Mouse (Mus musculus) right cerebral cortex, postnatal 25 days (tissue): ENCODE data around the gene Calm1.

Experiments used
- DNase-seq: peaks from one replicate; pipeline ENCODE4 v3.0.0; 2022

Gene Calm1

GRCm38 (mm10) chr12:100226073-100226472, 26.8 kb downstream of the Calm1 start:
- no peak for DNase-seq

GRCm38 (mm10) chr12:100226621-100227020, 27.4 kb downstream of the Calm1 start:
- DNase-seq = no peak

GRCm38 (mm10) chr12:100228041-100228725, 28.9 kb downstream of the Calm1 start:
- peak; percentile 66 for DNase-seq

GRCm38 (mm10) chr12:100234201-100234600, 35.0 kb downstream of the Calm1 start:
- DNase-seq = no peak

GRCm38 (mm10) chr12:100234919-100235318, 35.7 kb downstream of the Calm1 start:
- DNase-seq = no peak

- no peak for DNase-seq
These were observed 36.2 kb downstream of the Calm1 start for GRCm38 (mm10) chr12:100235423-100235822.

- DNase-seq = no peak
These were observed 40.2 kb downstream of the Calm1 start for GRCm38 (mm10) chr12:100239404-100239803.

GRCm38 (mm10) chr12:100239807-100240206, 40.6 kb downstream of the Calm1 start:
- DNase-seq = no peak

GRCm38 (mm10) chr12:100241911-100242796, 42.9 kb downstream of the Calm1 start:
- DNase-seq = peak; percentile 69

GRCm38 (mm10) chr12:100244580-100244979, 45.3 kb downstream of the Calm1 start:
- DNase-seq = no peak

- no peak for DNase-seq
These were observed 49.9 kb downstream of the Calm1 start for GRCm38 (mm10) chr12:100249170-100249569.

GRCm38 (mm10) chr12:100254471-100254870, 55.2 kb downstream of the Calm1 start:
- DNase-seq = peak; percentile 64

- no peak for DNase-seq
These were observed 56.3 kb downstream of the Calm1 start for GRCm38 (mm10) chr12:100255441-100255949.

GRCm38 (mm10) chr12:100257779-100258178, 58.5 kb downstream of the Calm1 start:
- no peak for DNase-seq
